Mouse (Mus musculus): ENCODE measurements around the gene 5031439G07Rik.

DNA sequence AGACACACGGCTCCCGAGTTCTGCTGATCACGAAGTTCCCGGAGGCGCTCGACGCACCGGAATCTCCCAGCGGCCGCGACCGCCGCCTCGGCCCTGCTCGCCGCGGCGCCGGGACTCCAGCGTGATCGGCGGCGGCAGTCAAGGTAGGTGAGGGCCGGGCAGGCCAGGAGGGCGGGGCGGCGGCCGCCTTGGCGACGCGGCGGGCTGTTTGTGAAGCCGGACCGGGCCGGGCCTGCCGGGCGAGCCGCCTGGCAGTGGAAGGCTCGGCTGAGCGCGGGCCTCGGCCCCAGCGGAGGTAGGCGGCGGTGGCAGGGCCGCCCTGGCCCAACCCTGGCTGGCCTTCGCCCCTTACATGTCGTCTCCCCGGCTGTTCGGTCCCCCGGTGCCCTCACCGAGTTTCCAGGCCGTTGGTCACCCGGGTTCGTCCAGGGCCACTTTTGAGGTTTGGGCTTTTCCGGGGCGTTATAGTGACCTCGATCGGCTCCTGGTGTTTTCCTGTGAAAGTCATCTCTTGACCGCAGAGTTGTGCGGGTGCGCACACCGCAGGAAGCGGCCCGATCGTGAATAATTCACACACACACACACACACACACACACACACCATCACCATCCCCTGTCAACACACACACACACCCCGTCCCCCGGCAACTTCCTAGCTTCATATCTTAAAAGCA, 64.7 kb downstream of the 5031439G07Rik start:
- TF ChIP-seq CTCF (IDR thresholded peaks at IDR 0.05; ENCODE audit: extremely low read depth, insufficient read depth, low read length), result no peak
- TF ChIP-seq POLR2A (IDR thresholded peaks at IDR 0.05; ENCODE audit: extremely low read depth, insufficient read depth, low read length), result no peak
